Mouse (Mus musculus) limb, embryonic 14.5 days (tissue): Measurements from ENCODE around the gene Dse. TPM values are rescaled to one million over a fixed set of nuclear protein-coding genes. Genes with fewer than 3 reads are reported as not detected.

Experiments used
- ATAC-seq: fragments of 200-750 bp; cut with Nextera tagmentation; 2 replicates; pipeline ENCODE4 v1.8.0; 2017; ENCODE audit warnings: low read depth, moderate number of reproducible peaks, moderate TSS enrichment; ENCODE audit not compliant: low FRiP score
- DNase-seq: peaks from one replicate; pipeline ENCODE4 v3.0.0-alpha.2; 2015; ENCODE audit warnings: low spot score
- H3K27ac ChIP-seq: fragments of 300-500 bp; sonication (generic); replicated peaks from 2 replicates; pipeline ENCODE4 v1.5.1; 2014; ENCODE audit warnings: low read depth, mild to moderate bottlenecking, low read length, moderate library complexity, mixed read lengths
- H3K27me3 ChIP-seq: fragments of 300-500 bp; sonication (generic); 2 replicates; pipeline ENCODE4 v1.6.1; 2014; ENCODE audit warnings: low read length, mixed read lengths; ENCODE audit not compliant: control insufficient read depth, insufficient read depth
- H3K36me3 ChIP-seq: fragments of 300-500 bp; sonication (generic); 2 replicates; pipeline ENCODE4 v1.6.1; 2014; ENCODE audit warnings: mild to moderate bottlenecking, low read length, moderate library complexity, mixed read lengths; ENCODE audit not compliant: control insufficient read depth, insufficient read depth
- H3K4me1 ChIP-seq: fragments of 300-500 bp; sonication (generic); 2 replicates; pipeline ENCODE4 v1.6.1; 2014; ENCODE audit warnings: antibody characterized with exemption, low read length, mixed read lengths; ENCODE audit not compliant: control insufficient read depth, insufficient read depth
- H3K4me2 ChIP-seq: fragments of 300-500 bp; sonication (generic); replicated peaks from 2 replicates; pipeline ENCODE4 v1.6.1; 2014; ENCODE audit warnings: low read depth, mild to moderate bottlenecking, low read length, moderate library complexity; ENCODE audit not compliant: severe bottlenecking
- H3K4me3 ChIP-seq: fragments of 300-500 bp; sonication (generic); replicated peaks from 2 replicates; pipeline ENCODE4 v1.5.1; 2014; ENCODE audit warnings: low read length
- H3K9ac ChIP-seq: fragments of 300-500 bp; sonication (generic); 2 replicates; pipeline ENCODE4 v1.6.1; 2014; ENCODE audit warnings: mild to moderate bottlenecking, low read depth, low read length, moderate library complexity; ENCODE audit not compliant: severe bottlenecking
- H3K9me3 ChIP-seq: fragments of 300-500 bp; sonication (generic); 2 replicates; pipeline ENCODE4 v1.6.1; 2016; ENCODE audit warnings: low read length; ENCODE audit not compliant: control insufficient read depth
- POLR2A ChIP-seq: fragments of 200-500 bp; IDR thresholded peaks from 2 replicates; pipeline ENCODE4 v1.8.0; 2012; ENCODE audit warnings: inconsistent platforms, mild to moderate bottlenecking, moderate library complexity, borderline replicate concordance; ENCODE audit not compliant: insufficient read depth, insufficient read length; ENCODE audit errors: extremely low read depth
- WGBS: fragments of 180-500 bp; shearing (Covaris S2); extraction: QIAGEN DNeasy Blood & Tissue Kit; methylation state at CpG from one replicate; pipeline ENCODE4 v1.1.7; 2014; 5-methylcytosine and 5-hydroxymethylcytosine counted together
- polyA plus RNA-seq, 2 experiments: library from polyadenylated mRNA; depleted of rRNA in 1 of 2; stranded (reverse) in 1 of 2; unstranded in 1 of 2; fragments of >200 nt; fragmentation: Nextera tagmentation in 1 of 2; extraction: Ambion mirVana in 1 of 2; gene quantifications; 2 replicates each; pipeline versions ENCODE4 v1.2.1 to v1.2.3; 2012 to 2014

The Dse gene
- polyA plus RNA-seq, 2 experiments, result 30.8 to 49.8 TPM

GRCm38 (mm10) chr10:34117770-34118169 is 89.7 kb downstream of the Dse start:
- no peaks in the 10 kb centered on the region for H3K27me3 ChIP-seq
- ATAC-seq, result no peak
- no peak for TF ChIP-seq POLR2A

DNA sequence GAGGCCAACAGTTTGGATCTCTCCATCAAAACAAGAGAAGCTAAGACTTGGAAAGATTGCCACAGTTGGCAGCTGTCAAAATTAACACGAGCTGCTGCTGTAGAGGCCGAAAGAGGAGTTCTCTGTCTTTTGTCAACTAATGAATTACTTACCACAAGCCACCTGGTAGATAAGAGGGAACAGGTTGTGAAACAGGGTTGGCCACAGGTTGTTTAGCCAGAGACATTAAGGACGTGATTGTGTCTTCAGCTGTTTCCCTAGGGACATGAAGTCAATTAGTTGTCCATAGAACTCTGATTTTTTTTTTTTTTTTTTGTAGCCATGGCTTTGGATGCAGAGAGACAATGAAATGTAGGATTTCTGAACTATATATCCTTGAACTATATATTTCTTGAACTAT is 90.4 kb downstream of the Dse start:
- Histone ChIP-seq H3K36me3 (no peaks in the 10 kb centered on the region), H3K9me3 (no peaks in the 10 kb centered on the region), H3K27ac (no peak overlapping the region), H3K4me3 (no peak overlapping the region), H3K4me2 (no peak overlapping the region), H3K9ac (no peak overlapping the region), H3K4me1 (peaks cover 3% of the 10 kb centered on the region; the same call in 1 of the 2 replicates), H3K27me3 (no peaks in the 10 kb centered on the region)
- TF ChIP-seq POLR2A, result no peak
- no peak for DNase-seq
- WGBS, result 49% methylated on average over 3 of the region's 3 CpGs
- ATAC-seq, result no peak

More at GRCm38 (mm10) chr10:34117770-34118169, 89.7 kb downstream of the Dse start:
- no peaks in the 10 kb centered on the region for H3K9me3 ChIP-seq
- no peaks in the 10 kb centered on the region for H3K4me1 ChIP-seq
- no peaks in the 10 kb centered on the region for H3K36me3 ChIP-seq
- DNase-seq, result no peak
- no peak overlapping the region for H3K4me3 ChIP-seq
- H3K9ac ChIP-seq, result no peak overlapping the region
- no peak overlapping the region for H3K4me2 ChIP-seq
- no peak overlapping the region for H3K27ac ChIP-seq

GRCm38 (mm10) chr10:34111964-34112738 is 95.4 kb downstream of the Dse start:
- H3K9ac ChIP-seq, result no peak overlapping the region
- H3K4me3 ChIP-seq, result no peak overlapping the region
- H3K27ac ChIP-seq, result peak overlapping the region; percentile 21; the same call in 1 of the 2 replicates
- H3K27me3 ChIP-seq, result no peaks in the 10 kb centered on the region
- H3K36me3 ChIP-seq, result no peaks in the 10 kb centered on the region
- peak; percentile 26; the same call in 1 of the 2 replicates for ATAC-seq
- H3K9me3 ChIP-seq, result no peaks in the 10 kb centered on the region
- no peak overlapping the region for H3K4me2 ChIP-seq
- peaks cover 7% of the 10 kb centered on the region for H3K4me1 ChIP-seq
- 55% methylated on average over 4 of the region's 4 CpGs for WGBS
- no peak for DNase-seq
- no peak for TF ChIP-seq POLR2A

DNA sequence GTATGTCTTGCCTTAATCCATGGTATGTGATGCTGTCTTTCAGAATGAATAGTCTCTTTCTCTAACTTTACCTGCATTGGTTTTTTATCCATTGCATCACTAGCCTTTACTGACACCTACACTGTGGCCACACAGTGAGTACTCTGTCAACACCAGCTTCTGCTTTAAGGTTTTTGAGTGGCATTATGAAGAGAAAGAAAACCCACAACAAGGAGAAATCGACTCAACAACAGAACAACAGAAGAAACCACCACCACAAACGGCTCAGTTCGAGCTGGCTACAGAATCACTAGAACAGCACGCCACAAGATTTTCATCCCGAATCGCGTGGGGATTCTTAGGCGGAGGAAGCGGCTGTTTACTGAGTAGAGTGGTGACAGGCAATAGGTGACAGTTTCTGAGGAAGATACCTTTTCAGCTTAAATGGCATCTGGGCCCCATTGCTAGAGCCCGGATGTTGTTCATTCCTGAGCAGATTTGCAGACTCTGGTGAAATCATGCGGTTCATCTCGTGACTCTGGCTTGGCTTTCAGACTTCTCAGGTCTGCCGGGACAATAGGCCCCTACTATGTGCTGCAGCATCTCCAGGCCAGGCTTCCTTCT is 96.6 kb downstream of the Dse start:
- no peaks in the 10 kb centered on the region for H3K27me3 ChIP-seq

More for the DNA sequence above, 96.6 kb downstream of the Dse start:
- WGBS, result 84% methylated on average over 13 of the region's 13 CpGs
- no peak for ATAC-seq
- Histone ChIP-seq H3K4me3 (no peak overlapping the region), H3K4me2 (no peak overlapping the region), H3K9me3 (no peaks in the 10 kb centered on the region), H3K36me3 (no peaks in the 10 kb centered on the region), H3K9ac (no peak overlapping the region), H3K4me1 (peaks cover 7% of the 10 kb centered on the region), H3K27ac (no peak overlapping the region)
- no peak for DNase-seq
- no peak for TF ChIP-seq POLR2A

Other genes with a start within 250 kb of the Dse start
- gene Rwdd1, start 188.1 kb downstream of the Dse start, polyA plus RNA-seq (2012; rRNA removed), result 55.3 and 86.2 TPM in 2 replicates
- 146 and 148 TPM in 2 replicates for gene Rwdd1, start 188.1 kb downstream of the Dse start, polyA plus RNA-seq (2014; fragmentation: Nextera tagmentation; extraction: Ambion mirVana)
- not detected in 2 replicates for gene Trappc3l, start 170.1 kb downstream of the Dse start, polyA plus RNA-seq (2012; rRNA removed)
- not detected in 2 replicates for gene Trappc3l, start 170.1 kb downstream of the Dse start, polyA plus RNA-seq (2014; fragmentation: Nextera tagmentation; extraction: Ambion mirVana)
- not detected in 2 replicates for gene Calhm4, start 163.4 kb downstream of the Dse start, polyA plus RNA-seq (2012; rRNA removed)
- not detected in 2 replicates for gene Calhm4, start 163.4 kb downstream of the Dse start, polyA plus RNA-seq (2014; fragmentation: Nextera tagmentation; extraction: Ambion mirVana)
- 0.27 and 0.29 TPM in 2 replicates for gene Calhm5, start 111.2 kb downstream of the Dse start, polyA plus RNA-seq (2012; rRNA removed)
- gene Calhm5, start 111.2 kb downstream of the Dse start, polyA plus RNA-seq (2014; fragmentation: Nextera tagmentation; extraction: Ambion mirVana), result 0.51 and 0.54 TPM in 2 replicates
- 1.2 and 1.7 TPM in 2 replicates for gene Calhm6, start 79.7 kb downstream of the Dse start, polyA plus RNA-seq (2012; rRNA removed)
- 0.96 and 1.5 TPM in 2 replicates for gene Calhm6, start 79.7 kb downstream of the Dse start, polyA plus RNA-seq (2014; fragmentation: Nextera tagmentation; extraction: Ambion mirVana)
- 39.6 and 40.7 TPM in 2 replicates for gene Tspyl1, start 74.5 kb upstream of the Dse start, polyA plus RNA-seq (2012; rRNA removed)
- 44.4 and 51.5 TPM in 2 replicates for gene Tspyl1, start 74.5 kb upstream of the Dse start, polyA plus RNA-seq (2014; fragmentation: Nextera tagmentation; extraction: Ambion mirVana)
- 13.4 and 13.8 TPM in 2 replicates for gene Tspyl4, start 89.7 kb upstream of the Dse start, polyA plus RNA-seq (2012; rRNA removed)
- gene Tspyl4, start 89.7 kb upstream of the Dse start, polyA plus RNA-seq (2014; fragmentation: Nextera tagmentation; extraction: Ambion mirVana), result 7.5 and 11.6 TPM in 2 replicates
- gene Col10a1, start 182.3 kb upstream of the Dse start, polyA plus RNA-seq (2012; rRNA removed), result 165 and 175 TPM in 2 replicates
- gene Col10a1, start 182.3 kb upstream of the Dse start, polyA plus RNA-seq (2014; fragmentation: Nextera tagmentation; extraction: Ambion mirVana), result 15.7 and 17.6 TPM in 2 replicates
- gene Nt5dc1, start 210.8 kb upstream of the Dse start, polyA plus RNA-seq (2012; rRNA removed), result 5.5 and 6.0 TPM in 2 replicates
- 11.1 and 11.5 TPM in 2 replicates for gene Nt5dc1, start 210.8 kb upstream of the Dse start, polyA plus RNA-seq (2014; fragmentation: Nextera tagmentation; extraction: Ambion mirVana)